Mouse (Mus musculus) brain, embryonic 14.5 days (tissue): ENCODE results near the gene Dppa3.

ENCODE experiments used
- CTCF ChIP-seq: fragments of 200-500 bp; IDR thresholded peaks from 2 replicates; pipeline ENCODE4 v1.5.1; 2012; ENCODE audit warnings: inconsistent platforms, mild to moderate bottlenecking, moderate library complexity, borderline replicate concordance; ENCODE audit not compliant: insufficient read depth, insufficient read length; ENCODE audit errors: extremely low read depth
- POLR2A ChIP-seq: fragments of 200-500 bp; IDR thresholded peaks from 2 replicates; pipeline ENCODE4 v1.6.1; 2012; ENCODE audit warnings: mild to moderate bottlenecking, inconsistent platforms, borderline replicate concordance; ENCODE audit not compliant: poor library complexity, insufficient read depth, insufficient read length, severe bottlenecking; ENCODE audit errors: extremely low read depth

- TF ChIP-seq POLR2A (no peak), CTCF (no peak)
These were observed 26.1 kb upstream of the Dppa3 start for GRCm38 (mm10) chr6:122600066-122600646.
